Mouse (Mus musculus) testis, adult 2 months (tissue): Measurements from ENCODE around the gene Mid1.
"Not testable (repeated sequence)": the region's sequence is repeated elsewhere in the genome, so short reads cannot be mapped to it uniquely, and the experiment has no call there.

Experiments used
- CTCF ChIP-seq: fragments of 200-500 bp; IDR thresholded peaks from 2 replicates; pipeline ENCODE4 v1.5.1; 2012; ENCODE audit warnings: low read depth, mild to moderate bottlenecking, inconsistent platforms, low read length, moderate library complexity; ENCODE audit not compliant: control insufficient read depth, insufficient read depth, insufficient replicate concordance
- POLR2A ChIP-seq: fragments of 200-500 bp; IDR thresholded peaks from 2 replicates; pipeline ENCODE4 v1.6.1; 2012; ENCODE audit warnings: low read depth, mild to moderate bottlenecking, inconsistent platforms, low read length, moderate library complexity; ENCODE audit not compliant: control insufficient read depth

- TF ChIP-seq CTCF, POLR2A: not testable (repeated sequence)
These were observed 315.8 kb downstream of the Mid1 start for GRCm38 (mm10) chrX:170000642-170001387.
